Comparison of ENCODE assay signal across 26 mouse cellular contexts in the genomic region with DNA sequence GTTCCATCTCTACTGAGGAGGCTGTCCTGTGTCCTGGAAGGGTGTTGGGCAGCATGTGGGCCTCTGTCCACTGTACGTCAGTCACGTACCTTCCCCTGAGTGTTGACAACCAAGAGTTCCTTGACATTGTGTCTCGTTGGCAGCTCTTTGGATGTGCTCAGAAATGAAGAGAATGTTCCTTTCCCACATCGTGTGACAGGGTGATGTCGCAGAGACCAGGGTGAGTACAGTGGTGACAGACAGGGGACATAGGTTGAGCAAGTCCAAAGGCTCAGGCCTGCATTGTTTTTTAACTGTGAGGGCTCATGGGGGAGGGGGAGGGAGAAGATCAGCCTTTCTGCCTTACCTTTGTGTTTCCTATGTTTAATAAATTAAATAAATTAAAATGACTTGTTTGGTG. TPM values are rescaled to one million over a fixed set of nuclear protein-coding genes. Genes with fewer than 3 reads are reported as not detected.
DNase-seq lines count a peak whose midpoint lies in the region; ATAC-seq and TF ChIP-seq lines count a peak whose summit lies in the region.
"Had no signal": no experiment of that assay in that cellular context is flagged by ENCODE, and none has a peak within 500 bp of the region (broad histone marks: within the 10 kb centered on the region; RNA-seq: fewer than 3 reads in every experiment).

No protein-coding gene starts in this region.

- H3K27ac ChIP-seq in heart, embryonic 12.5 days (ENCODE audit: poor library complexity, severe bottlenecking), result no peak overlapping the region
- no peak overlapping the region for H3K27ac ChIP-seq in heart, embryonic 16.5 days (ENCODE audit: low read length)
- H3K27ac ChIP-seq in midbrain, embryonic 11.5 days (ENCODE audit: low read depth, low read length), result no peak overlapping the region
- H3K27ac ChIP-seq in midbrain, postnatal 0 days (ENCODE audit: low read depth, low read length), result no peak overlapping the region
- H3K27ac ChIP-seq: embryonic facial prominence, embryonic 13.5 days; forebrain, embryonic 13.5 days; forebrain, embryonic 15.5 days had no signal

- peaks cover 6% of the 10 kb centered on the region for H3K4me1 ChIP-seq in heart, embryonic 12.5 days (replicated peaks)
- H3K4me1 ChIP-seq in heart, embryonic 16.5 days (ENCODE audit: control insufficient read depth, insufficient read depth, low read length), result no peaks in the 10 kb centered on the region
- H3K4me1 ChIP-seq in midbrain, embryonic 11.5 days (ENCODE audit: control insufficient read depth, insufficient read depth, low read length), result no peaks in the 10 kb centered on the region
- H3K4me1 ChIP-seq in midbrain, postnatal 0 days (ENCODE audit: insufficient read depth, low read length), result no peaks in the 10 kb centered on the region
- H3K4me1 ChIP-seq: forebrain, embryonic 13.5 days; forebrain, embryonic 15.5 days had no signal

- ATAC-seq in cerebellum, adult (ENCODE audit: insufficient number of reproducible peaks, low FRiP score, low TSS enrichment), result 0 out of 2 replicates have a peak, but pooled peaks have one; percentile 5
- no peak for ATAC-seq in heart, embryonic 12.5 days (ENCODE audit: insufficient number of reproducible peaks, low FRiP score)
- ATAC-seq in heart, embryonic 16.5 days (replicated peaks; ENCODE audit: extremely low read depth, insufficient read depth, low FRiP score), result peak; percentile 59
- no peak for ATAC-seq in midbrain, embryonic 11.5 days (ENCODE audit: low FRiP score)
- ATAC-seq in midbrain, postnatal 0 days (ENCODE audit: low FRiP score), result no peak
- ATAC-seq: activated CD4-positive, CD25-positive, alpha-beta regulatory T cell, adult 4 months; CD4-positive, CD25-positive, alpha-beta regulatory T cell, adult 4 months; forebrain, embryonic 13.5 days; forebrain, embryonic 15.5 days; forebrain, postnatal 0 days; Patski had no signal

- H3K9ac ChIP-seq in heart, embryonic 12.5 days, result no peak overlapping the region
- H3K9ac ChIP-seq in heart, embryonic 16.5 days (ENCODE audit: low read length), result no peak overlapping the region
- no peak overlapping the region for H3K9ac ChIP-seq in midbrain, embryonic 11.5 days (ENCODE audit: low read length)
- no peak overlapping the region for H3K9ac ChIP-seq in midbrain, postnatal 0 days (replicated peaks; ENCODE audit: low read length, poor library complexity, severe bottlenecking)
- H3K9ac ChIP-seq: embryonic facial prominence, embryonic 13.5 days; forebrain, embryonic 13.5 days; forebrain, embryonic 15.5 days; forebrain, postnatal 0 days had no signal

- H3K4me3 ChIP-seq in heart, embryonic 12.5 days, result no peak overlapping the region
- H3K4me3 ChIP-seq in heart, embryonic 16.5 days (ENCODE audit: low read length), result no peak overlapping the region
- H3K4me3 ChIP-seq in midbrain, embryonic 11.5 days (ENCODE audit: low read depth, low read length), result no peak overlapping the region
- no peak overlapping the region for H3K4me3 ChIP-seq in midbrain, postnatal 0 days (ENCODE audit: low read depth, low read length)
- H3K4me3 ChIP-seq: embryonic facial prominence, embryonic 13.5 days; forebrain, embryonic 13.5 days; forebrain, embryonic 15.5 days had no signal

- peaks cover 16% of the 10 kb centered on the region for H3K27me3 ChIP-seq in heart, embryonic 12.5 days (replicated peaks)
- no peaks in the 10 kb centered on the region for H3K27me3 ChIP-seq in heart, embryonic 16.5 days (ENCODE audit: control insufficient read depth, insufficient read depth, low read length)
- H3K27me3 ChIP-seq in midbrain, embryonic 11.5 days (ENCODE audit: control insufficient read depth, insufficient read depth, low read length), result no peaks in the 10 kb centered on the region
- H3K27me3 ChIP-seq in midbrain, postnatal 0 days (ENCODE audit: insufficient read depth, low read length), result no peaks in the 10 kb centered on the region
- H3K27me3 ChIP-seq: forebrain, embryonic 13.5 days; forebrain, embryonic 15.5 days; Patski had no signal

- no peak for DNase-seq in cerebellum, adult 9-11 months
- DNase-seq in heart, adult 11 months, result peak; percentile 84
- DNase-seq in heart, postnatal 10 days, result no peak
- peak; percentile 35 for DNase-seq in midbrain, embryonic 11.5 days (ENCODE audit: low spot score, missing footprints)
- no peak for DNase-seq in midbrain, postnatal 0 days (ENCODE audit: low spot score)
- DNase-seq: adrenal gland, adult 8-10 months; adrenal gland, postnatal 14 days; adrenal gland, postnatal 36 days; B cell, adult 2 months; cerebellum, adult 11 months; cerebellum, adult 18-20 months; cerebellum, adult 8-10 months; cerebellum, postnatal 10 days; cerebellum, postnatal 25 days; forebrain, postnatal 0 days had no signal

- no peak for TF ChIP-seq CTCF in midbrain, postnatal 0 days (IDR thresholded peaks at IDR 0.05)

- no peaks in the 10 kb centered on the region for H3K9me3 ChIP-seq in heart, embryonic 12.5 days (replicated peaks)
- H3K9me3 ChIP-seq in heart, embryonic 16.5 days (replicated peaks; ENCODE audit: control insufficient read depth, low read length), result no peaks in the 10 kb centered on the region
- H3K9me3 ChIP-seq in midbrain, embryonic 11.5 days (ENCODE audit: control insufficient read depth, low read length), result no peaks in the 10 kb centered on the region
- H3K9me3 ChIP-seq in midbrain, postnatal 0 days (ENCODE audit: low read length), result no peaks in the 10 kb centered on the region
- H3K9me3 ChIP-seq: embryonic facial prominence, embryonic 13.5 days; forebrain, embryonic 13.5 days; forebrain, embryonic 15.5 days; G1E had no signal

- H3K36me3 ChIP-seq in heart, embryonic 12.5 days, result no peaks in the 10 kb centered on the region
- H3K36me3 ChIP-seq in heart, embryonic 16.5 days (ENCODE audit: control insufficient read depth, insufficient read depth), result no peaks in the 10 kb centered on the region
- no peaks in the 10 kb centered on the region for H3K36me3 ChIP-seq in midbrain, embryonic 11.5 days (ENCODE audit: control insufficient read depth, insufficient read depth, low read length)
- H3K36me3 ChIP-seq in midbrain, postnatal 0 days (ENCODE audit: insufficient read depth, low read length), result no peaks in the 10 kb centered on the region
- H3K36me3 ChIP-seq: embryonic facial prominence, embryonic 13.5 days; forebrain, embryonic 15.5 days; G1E had no signal

- no peak overlapping the region for H3K4me2 ChIP-seq in heart, embryonic 12.5 days
- H3K4me2 ChIP-seq in heart, embryonic 16.5 days (ENCODE audit: low read depth, low read length), result no peak overlapping the region
- no peak overlapping the region for H3K4me2 ChIP-seq in midbrain, embryonic 11.5 days
- no peak overlapping the region for H3K4me2 ChIP-seq in midbrain, postnatal 0 days (ENCODE audit: low read depth, low read length, poor library complexity, severe bottlenecking)
- H3K4me2 ChIP-seq: embryonic facial prominence, embryonic 13.5 days; forebrain, embryonic 13.5 days; forebrain, embryonic 15.5 days had no signal

- WGBS in heart, embryonic 12.5 days, result 53% methylated on average over 5 of the region's 5 CpGs
- WGBS in heart, embryonic 16.5 days, result 48% methylated on average over 5 of the region's 5 CpGs
- 85% methylated on average over 5 of the region's 5 CpGs for WGBS in midbrain, embryonic 11.5 days
- WGBS in midbrain, postnatal 0 days, result 91% methylated on average over 5 of the region's 5 CpGs

- intact Hi-C loops in heart, postnatal 10 days (cut with DNase I), result no loop called here

RNA-seq across cellular contexts. Expression of gene Sfmbt2, which starts 54.0 kb away (rescaled TPM):
- polyA plus RNA-seq in heart, embryonic 12.5 days (2016; fragmentation: Nextera tagmentation; extraction: Ambion mirVana), result 2.0 and 2.6 TPM in 2 replicates
- polyA plus RNA-seq in heart, embryonic 16.5 days (2015; fragmentation: Nextera tagmentation; extraction: Ambion mirVana), result 1.2 and 1.3 TPM in 2 replicates
- total RNA-seq in heart, postnatal 10 days (2021), result 1 to 10 TPM in 1 of 2 experiments, under 1 TPM in 1; 0.91 to 1.4 TPM
- polyA plus RNA-seq in midbrain, embryonic 11.5 days (2014; fragmentation: Nextera tagmentation; extraction: Ambion mirVana), result 1.8 and 1.9 TPM in 2 replicates
- total RNA-seq in midbrain, postnatal 0 days (2014; rRNA removed), result 5.5 and 8.2 TPM in 2 replicates
- 4.6 and 5.3 TPM in 2 replicates for polyA plus RNA-seq in midbrain, postnatal 0 days (2015; fragmentation: Nextera tagmentation; extraction: Ambion mirVana)
- total RNA-seq: CH12.LX had no signal

Comparison
In these comparisons a context has a peak if more than half of its experiments do, and no peak if none do; other contexts are left out.
1. ATAC-seq: peak in cerebellum, adult (single experiment) and heart, embryonic 16.5 days (single experiment); none in heart, embryonic 12.5 days (single experiment), midbrain, embryonic 11.5 days (single experiment) and midbrain, postnatal 0 days (single experiment).
2. DNase-seq: peak in heart, adult 11 months (single experiment) and midbrain, embryonic 11.5 days (single experiment); none in cerebellum, adult 9-11 months (single experiment), heart, postnatal 10 days (0 of 2) and midbrain, postnatal 0 days (single experiment).